Mouse (Mus musculus) stomach, postnatal 0 days (tissue): ENCODE results near the gene Ttll10.

Source experiments
- CTCF ChIP-seq: IDR thresholded peaks from 2 replicates; pipeline ENCODE4 v1.5.1; 2016; ENCODE audit warnings: antibody characterized with exemption, low read depth, mild to moderate bottlenecking, moderate library complexity
- EP300 ChIP-seq: optimal IDR thresholded peaks from 2 replicates; pipeline ENCODE3; 2016; ENCODE audit warnings: antibody characterized with exemption

GRCm38 (mm10) chr4:156077499-156078301 lies 18.5 kb upstream of the Ttll10 start:
- no peak for TF ChIP-seq EP300
- peak; percentile 52 for TF ChIP-seq CTCF
